Mouse (Mus musculus) spleen, adult 2 months (tissue): ENCODE measurements at regions not wholly inside any gene's neighbourhood (a gene's known extent, or its start where the extent isn't known, plus 50 kb on each side); places are given as distances from the start of the nearest gene placed in this dataset.

Experiments used
- DNase-seq, 2 experiments: peaks; one replicate each; pipeline versions ENCODE4 v3.0.0 to v3.0.0-alpha.2; 2012 to 2021; ENCODE audit warnings: low spot score in 2 of 2, low read depth in 1 of 2
- H3K27ac ChIP-seq: fragments of 200-500 bp; 2 replicates; pipeline ENCODE4 v1.5.1; 2012; ENCODE audit warnings: low read length, inconsistent platforms; ENCODE audit not compliant: insufficient read depth
- H3K27me3 ChIP-seq: fragments of 200-500 bp; 2 replicates; pipeline ENCODE4 v1.6.1; 2012; ENCODE audit warnings: mild to moderate bottlenecking, moderate library complexity, low read length, inconsistent platforms; ENCODE audit not compliant: control insufficient read depth, insufficient read depth
- H3K36me3 ChIP-seq: fragments of 200-500 bp; 2 replicates; pipeline ENCODE4 v1.6.1; 2012; ENCODE audit warnings: mild to moderate bottlenecking, low read length, inconsistent platforms; ENCODE audit not compliant: control insufficient read depth, insufficient read depth
- H3K4me1 ChIP-seq: fragments of 200-500 bp; 2 replicates; pipeline ENCODE4 v1.6.1; 2011; ENCODE audit warnings: inconsistent platforms; ENCODE audit not compliant: control insufficient read depth, insufficient read depth, insufficient read length
- H3K4me3 ChIP-seq: fragments of 200-500 bp; 2 replicates; pipeline ENCODE4 v1.5.1; 2011; ENCODE audit warnings: mild to moderate bottlenecking, inconsistent platforms; ENCODE audit not compliant: insufficient read depth, insufficient read length; ENCODE audit errors: extremely low read depth
- CTCF ChIP-seq: fragments of 200-500 bp; IDR thresholded peaks from 2 replicates; pipeline ENCODE4 v1.5.1; 2011; ENCODE audit warnings: mild to moderate bottlenecking, inconsistent platforms; ENCODE audit not compliant: insufficient read depth, insufficient read length, insufficient replicate concordance; ENCODE audit errors: extremely low read depth
- POLR2A ChIP-seq: fragments of 200-500 bp; IDR thresholded peaks from 2 replicates; pipeline ENCODE4 v1.6.1; 2011; ENCODE audit warnings: low read depth, low read length, inconsistent platforms
- WGBS: fragments of 180-500 bp; shearing (Covaris S2); methylation state at CpG from one replicate; pipeline ENCODE4 v1.1.7; 2018; 5-methylcytosine and 5-hydroxymethylcytosine counted together

DNA sequence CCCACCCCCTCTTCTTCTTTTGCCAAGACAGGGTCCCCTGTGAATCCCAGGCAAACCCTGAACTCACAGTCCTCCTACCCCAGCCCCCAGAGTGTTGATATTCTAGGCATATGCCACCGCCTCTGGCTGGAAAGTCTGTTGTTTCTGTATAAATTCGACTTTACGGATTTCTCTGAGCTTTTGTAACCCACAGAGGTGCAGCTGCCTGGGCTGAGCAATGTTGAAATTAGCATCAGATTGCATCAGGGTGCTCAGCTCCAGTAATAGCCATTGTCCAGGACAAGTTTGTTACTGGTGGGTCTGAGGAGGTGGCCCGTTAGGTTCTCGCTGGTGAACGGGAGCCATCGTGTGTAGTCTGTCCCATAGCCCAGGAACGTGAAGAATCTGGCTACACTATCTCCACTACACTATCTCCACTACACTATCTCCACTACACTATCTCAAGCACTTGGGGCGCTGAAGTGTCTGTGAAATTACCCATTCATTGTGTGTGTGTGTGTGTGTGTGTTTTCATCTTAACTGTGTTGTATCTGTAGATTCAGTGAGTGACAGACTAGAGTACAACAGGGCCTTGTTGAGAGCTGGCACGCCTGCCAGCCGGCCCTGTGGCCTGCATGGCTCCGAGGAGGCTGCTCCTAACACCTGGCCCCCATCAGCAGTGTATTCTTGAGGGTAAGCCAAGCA, 92.4 kb upstream of the Hnrnpk start:
- DNase-seq: no peak
- no peak overlapping the region for H3K27ac ChIP-seq
- no peak overlapping the region for H3K4me3 ChIP-seq
- no peaks in the 10 kb centered on the region for H3K36me3 ChIP-seq
- TF ChIP-seq POLR2A (no peak), CTCF (no peak)
- no peaks in the 10 kb centered on the region for H3K27me3 ChIP-seq
- 86% methylated on average over 12 of the region's 12 CpGs for WGBS
- H3K4me1 ChIP-seq: no peaks in the 10 kb centered on the region

DNA sequence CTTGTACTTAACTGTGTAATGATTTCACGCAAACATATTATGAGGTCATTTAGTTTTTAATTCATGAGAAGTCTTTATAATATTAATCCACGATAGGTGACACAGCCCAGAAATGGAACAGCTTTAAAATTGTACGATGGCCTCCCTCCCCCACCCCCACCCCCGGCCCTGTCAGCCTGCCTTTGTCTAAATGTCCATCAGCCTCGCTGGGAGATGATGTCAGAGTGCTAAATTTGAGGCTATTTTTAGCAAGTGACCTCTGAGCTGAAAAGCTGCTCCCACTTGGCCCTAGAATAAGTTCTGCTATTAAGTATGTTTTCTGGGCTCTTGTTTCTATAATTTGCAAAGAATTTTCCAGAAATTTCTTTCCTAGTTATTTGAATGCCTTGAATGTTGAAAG, 91.6 kb upstream of the Hnrnpk start:
- DNase-seq: no peak
- no peaks in the 10 kb centered on the region for H3K27me3 ChIP-seq
- 38% methylated on average over 5 of the region's 5 CpGs for WGBS
- no peaks in the 10 kb centered on the region for H3K36me3 ChIP-seq
- no peak for TF ChIP-seq CTCF
- TF ChIP-seq POLR2A: no peak
- no peaks in the 10 kb centered on the region for H3K4me1 ChIP-seq
- H3K4me3 ChIP-seq: no peak overlapping the region
- no peak overlapping the region for H3K27ac ChIP-seq

DNA sequence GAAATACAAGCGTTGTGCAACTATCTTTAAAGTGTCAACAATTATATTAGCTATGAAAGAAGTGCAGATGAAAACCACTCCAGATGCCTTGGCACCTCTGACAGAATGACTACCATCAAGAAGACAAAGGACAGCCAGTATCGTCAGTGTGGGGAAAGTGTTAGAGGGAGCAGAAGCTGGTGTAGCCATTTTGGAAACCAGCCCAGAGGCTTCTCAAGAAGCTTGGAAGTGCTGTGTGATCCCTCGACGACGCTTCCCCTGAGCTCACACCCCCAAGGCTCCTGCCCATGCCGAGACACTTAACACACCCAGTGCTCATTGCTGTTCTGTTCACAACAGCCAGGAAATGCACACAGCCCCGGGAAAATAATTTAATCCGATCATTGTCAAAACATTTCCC, 87.7 kb upstream of the Hnrnpk start:
- Histone ChIP-seq H3K27me3 (no peaks in the 10 kb centered on the region), H3K4me1 (no peaks in the 10 kb centered on the region), H3K36me3 (no peaks in the 10 kb centered on the region), H3K27ac (no peak overlapping the region), H3K4me3 (no peak overlapping the region)
- DNase-seq: no peak
- 64% methylated on average over 8 of the region's 8 CpGs for WGBS
- TF ChIP-seq POLR2A (no peak), CTCF (no peak)

DNA sequence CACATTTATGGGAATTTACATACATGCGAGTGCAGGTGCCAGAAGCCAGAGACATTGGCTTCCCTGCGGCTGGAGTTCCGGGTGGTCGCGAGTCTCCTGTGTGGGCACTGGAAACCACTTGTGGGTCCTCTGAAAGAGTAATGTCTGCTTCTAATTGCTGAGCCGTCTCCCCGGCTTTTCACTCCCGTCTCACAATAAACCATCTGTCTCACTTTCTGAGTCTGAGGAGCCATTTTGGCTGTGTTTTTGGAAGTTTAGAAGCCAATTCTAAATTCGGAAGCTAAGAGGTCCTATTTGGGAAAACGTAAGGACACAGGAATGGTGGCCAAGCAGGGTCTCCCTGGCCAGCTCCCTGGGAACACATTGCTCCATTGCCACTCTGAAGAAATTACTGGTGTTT, 81.9 kb upstream of the Hnrnpk start:
- no peak for DNase-seq
- 90% methylated on average over 10 of the region's 10 CpGs for WGBS
- H3K4me1 ChIP-seq: no peaks in the 10 kb centered on the region
- no peaks in the 10 kb centered on the region for H3K36me3 ChIP-seq
- H3K27me3 ChIP-seq: no peaks in the 10 kb centered on the region; the same call in none of the 2 replicates
- no peak overlapping the region for H3K27ac ChIP-seq
- no peak for TF ChIP-seq POLR2A
- TF ChIP-seq CTCF: no peak
- no peak overlapping the region for H3K4me3 ChIP-seq

DNA sequence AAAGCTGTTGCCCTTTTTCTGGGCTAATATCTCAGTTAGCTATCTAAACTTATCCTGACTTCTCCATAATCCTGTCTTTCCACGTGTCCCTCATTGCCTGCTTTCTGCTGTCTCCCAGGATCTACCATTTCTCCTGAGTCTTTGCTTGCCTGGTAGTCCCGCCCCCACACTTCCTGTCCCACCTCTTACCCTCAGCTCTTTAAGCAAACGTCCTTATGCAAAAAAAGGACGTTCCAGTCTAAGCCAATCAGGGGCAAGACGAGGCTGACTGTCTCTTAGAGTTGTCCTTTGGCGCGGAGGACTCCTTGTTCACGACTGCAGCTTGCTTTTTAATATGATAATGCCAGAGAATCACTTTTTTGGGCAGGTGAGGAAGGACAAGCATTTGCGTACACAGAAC, 79.6 kb upstream of the Hnrnpk start:
- no peaks in the 10 kb centered on the region for H3K36me3 ChIP-seq
- WGBS: 66% methylated on average over 9 of the region's 9 CpGs

DNA sequence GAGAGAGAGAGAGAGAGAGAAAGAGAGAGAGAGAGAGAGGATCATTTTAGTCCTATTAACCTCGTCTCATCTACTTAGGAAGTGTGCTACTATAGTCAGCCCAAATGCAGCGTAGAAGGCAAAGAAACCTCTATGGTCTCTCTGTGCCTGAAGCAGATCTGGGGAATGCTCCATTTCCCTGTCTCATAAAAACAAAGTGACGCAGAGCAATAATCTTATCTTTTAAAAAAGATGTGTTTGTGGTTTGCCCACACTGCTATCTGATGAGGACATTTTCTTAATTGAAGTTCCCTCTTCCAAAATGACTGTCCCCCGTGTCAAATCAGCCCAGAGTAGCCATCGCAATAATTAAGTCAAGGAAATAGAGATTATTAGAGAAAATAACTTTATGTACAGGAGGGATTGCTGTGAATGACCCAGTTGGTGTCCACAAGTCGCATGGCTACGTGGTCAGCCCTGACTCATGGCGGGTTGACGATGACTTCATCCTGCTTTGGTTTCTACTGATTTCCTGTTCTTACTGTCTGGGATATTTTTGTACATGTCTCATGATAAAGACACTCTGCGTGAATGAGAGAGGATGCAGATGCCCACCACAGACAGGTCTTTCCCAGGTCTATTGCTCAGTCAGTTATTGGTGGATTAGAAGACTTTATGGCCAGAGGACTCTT, 77.9 kb upstream of the Hnrnpk start:
- H3K27me3 ChIP-seq: peaks cover 2% of the 10 kb centered on the region

More for the DNA sequence above, 79.6 kb upstream of the Hnrnpk start:
- Histone ChIP-seq H3K4me1 (no peaks in the 10 kb centered on the region), H3K4me3 (no peak overlapping the region), H3K27me3 (no peaks in the 10 kb centered on the region; the same call in none of the 2 replicates), H3K27ac (no peak overlapping the region)
- DNase-seq: no peak
- no peak for TF ChIP-seq CTCF
- no peak for TF ChIP-seq POLR2A

DNA sequence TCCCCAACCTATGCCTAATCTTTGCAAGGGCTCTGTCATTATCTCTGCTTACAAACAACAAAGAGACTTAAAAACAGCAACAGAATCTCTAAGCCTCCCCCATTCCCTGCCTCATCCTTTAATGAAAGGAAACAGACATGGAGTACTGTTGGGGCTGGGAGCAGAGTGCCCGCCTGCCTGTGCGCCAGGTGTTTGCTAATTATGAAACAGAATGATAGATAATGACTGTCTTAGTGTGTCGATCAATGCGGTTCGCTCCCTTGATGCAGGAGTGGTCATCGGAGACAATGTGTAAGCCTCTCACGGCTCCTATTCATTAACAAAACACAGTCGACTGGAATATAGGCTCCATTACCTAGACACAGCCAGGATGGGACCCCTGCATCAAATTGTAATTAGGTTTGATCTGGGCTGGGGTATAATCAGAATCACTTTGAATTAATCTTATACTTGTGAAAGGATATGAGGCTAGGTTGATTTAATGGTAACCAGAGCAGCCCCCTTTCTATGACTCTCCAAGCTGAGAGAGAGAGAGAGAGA, 77.3 kb upstream of the Hnrnpk start:
- H3K4me1 ChIP-seq: no peaks in the 10 kb centered on the region
- TF ChIP-seq CTCF: no peak
- no peak for TF ChIP-seq POLR2A
- no peak overlapping the region for H3K27ac ChIP-seq
- WGBS: 92% methylated on average over 8 of the region's 8 CpGs
- peaks cover 2% of the 10 kb centered on the region for H3K27me3 ChIP-seq
- H3K36me3 ChIP-seq: no peaks in the 10 kb centered on the region
- no peak for DNase-seq
- H3K4me3 ChIP-seq: no peak overlapping the region

More for the DNA sequence above, 77.9 kb upstream of the Hnrnpk start:
- Histone ChIP-seq H3K27ac (no peak overlapping the region), H3K4me1 (no peaks in the 10 kb centered on the region), H3K4me3 (no peak overlapping the region), H3K36me3 (no peaks in the 10 kb centered on the region)
- no peak for TF ChIP-seq CTCF
- TF ChIP-seq POLR2A: no peak
- DNase-seq: no peak
- 29% methylated on average over 10 of the region's 10 CpGs for WGBS
